Mouse (Mus musculus) liver (tissue): ENCODE data around the gene Zfp865.
"Not testable (repeated sequence)": the region's sequence is repeated elsewhere in the genome, so short reads cannot be mapped to it uniquely, and the experiment has no call there.

Experiments used
- DNase-seq: peaks from one replicate; pipeline ENCODE4 v3.0.0-alpha.2; 2020; ENCODE audit warnings: mixed read lengths

Zfp865 gene

DNA sequence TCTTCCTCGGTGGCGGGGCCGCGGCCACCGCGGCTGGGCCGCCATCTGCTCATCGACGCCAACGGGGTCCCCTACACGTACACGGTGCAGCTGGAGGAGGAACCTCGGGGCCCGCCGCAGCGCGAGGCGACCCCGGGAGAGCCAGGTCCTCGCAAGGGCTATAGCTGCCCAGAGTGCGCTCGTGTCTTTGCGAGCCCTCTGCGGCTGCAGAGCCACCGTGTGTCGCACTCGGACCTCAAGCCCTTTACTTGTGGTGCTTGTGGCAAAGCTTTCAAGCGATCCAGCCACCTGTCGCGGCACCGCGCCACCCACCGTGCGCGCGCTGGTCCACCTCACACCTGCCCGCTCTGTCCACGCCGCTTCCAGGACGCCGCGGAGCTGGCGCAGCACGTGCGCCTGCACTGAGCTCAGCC is 32.8 kb downstream of the Zfp865 start:
- no peak for DNase-seq

DNA sequence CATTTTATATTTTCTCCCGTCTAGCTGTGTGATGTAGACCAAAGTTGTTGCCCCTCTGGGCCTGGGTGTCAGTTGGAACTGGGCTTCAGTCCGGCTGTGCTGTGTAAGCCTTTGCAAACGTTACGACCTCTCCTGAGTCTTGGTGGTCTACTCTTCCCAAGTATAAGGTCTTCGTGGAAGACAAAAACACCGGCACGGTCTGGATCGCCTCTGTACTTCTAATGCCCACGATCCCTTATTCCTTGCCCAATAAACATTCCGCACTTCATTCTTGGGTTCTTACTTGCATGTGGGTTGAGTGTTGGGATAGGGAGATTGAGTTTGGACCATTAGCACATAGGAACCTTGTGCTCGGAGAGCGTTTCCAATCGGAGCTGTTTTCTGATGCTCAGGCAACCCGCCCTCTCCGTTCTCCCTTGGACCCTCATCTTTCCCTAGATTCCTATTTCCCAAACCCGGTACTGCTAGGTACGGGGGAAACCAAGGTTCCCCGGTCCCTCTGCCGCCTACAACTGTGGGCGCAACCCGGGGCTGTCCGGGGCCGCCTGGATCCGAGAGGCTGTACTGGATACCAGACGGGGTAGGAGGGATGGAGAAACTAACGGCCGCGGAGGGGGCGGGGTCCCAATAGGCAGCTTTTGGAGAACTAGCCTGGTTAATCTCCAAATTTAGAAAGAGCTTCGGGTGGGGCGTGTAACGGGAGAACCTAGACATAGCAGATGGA is 33.4 kb downstream of the Zfp865 start:
- DNase-seq: no peak

DNA sequence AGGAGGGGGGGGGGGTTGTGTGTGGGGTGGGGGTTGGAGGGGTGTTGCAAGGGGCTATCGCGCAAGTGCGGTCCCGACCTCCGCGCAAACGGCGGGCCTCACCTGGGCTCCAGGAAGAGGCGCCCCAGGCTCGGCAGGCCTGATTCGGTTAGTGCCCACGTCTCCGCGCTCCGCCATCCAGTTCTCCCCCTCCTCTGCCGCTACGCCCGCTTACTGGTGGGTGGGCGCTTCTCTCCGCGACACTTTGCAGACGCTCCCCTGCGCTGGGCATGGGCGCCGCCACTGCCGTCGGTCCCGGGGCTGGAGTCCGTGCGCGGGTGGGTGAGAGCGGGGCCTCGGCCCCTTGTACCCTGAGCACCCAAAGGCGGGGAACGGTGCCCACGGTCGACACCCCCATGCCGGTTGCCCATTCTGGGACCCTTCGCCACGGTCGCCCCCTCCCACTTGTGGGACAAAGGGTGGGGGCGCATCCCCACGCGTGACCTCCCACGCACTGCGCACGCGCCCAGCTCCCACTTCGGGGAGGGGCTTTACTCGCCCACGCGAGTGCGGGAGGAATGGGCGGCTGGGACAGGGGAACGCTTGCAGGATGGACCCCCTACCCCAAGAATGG is 36.6 kb downstream of the Zfp865 start:
- peak; percentile 26 for DNase-seq

DNA sequence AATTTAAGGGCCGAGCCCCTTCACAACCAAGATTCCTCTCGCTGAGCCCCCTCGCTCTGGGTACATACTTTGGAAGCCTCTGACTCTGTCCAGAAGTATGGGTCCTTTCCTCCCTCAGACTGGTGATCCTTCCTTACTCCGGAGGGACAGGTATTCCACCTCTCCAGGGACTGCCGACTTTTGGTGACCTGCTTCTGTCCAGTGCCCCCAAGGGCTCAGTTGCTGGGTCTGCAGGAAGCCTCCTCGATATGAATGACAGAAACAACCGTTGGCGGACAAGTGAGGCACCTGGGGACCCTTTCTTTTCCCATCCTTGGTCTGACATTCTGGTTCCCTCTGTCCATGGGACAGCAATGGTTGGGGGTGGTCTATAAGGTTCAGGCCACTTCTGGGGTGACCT is 37.2 kb downstream of the Zfp865 start:
- DNase-seq: no peak

DNA sequence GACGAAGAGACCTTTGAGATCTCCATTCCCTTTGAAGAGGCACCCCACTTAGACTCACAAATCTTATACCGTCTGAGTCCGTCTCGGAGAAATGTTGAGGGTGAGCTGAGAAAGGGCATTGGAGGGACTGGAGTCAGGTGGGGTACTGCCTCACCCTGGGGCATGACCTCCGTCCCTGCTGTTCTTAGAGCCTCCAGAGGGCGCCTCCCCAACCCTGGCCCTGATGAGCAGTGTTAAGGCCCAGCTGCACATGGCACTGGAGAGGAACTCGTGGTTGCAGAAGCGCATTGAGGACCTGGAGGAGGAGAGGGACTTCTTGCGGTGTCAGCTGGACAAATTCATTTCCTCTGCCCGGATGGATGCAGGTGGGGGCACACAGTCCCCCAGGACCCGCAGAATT is 37.6 kb downstream of the Zfp865 start:
- DNase-seq: peak; percentile 32

DNA sequence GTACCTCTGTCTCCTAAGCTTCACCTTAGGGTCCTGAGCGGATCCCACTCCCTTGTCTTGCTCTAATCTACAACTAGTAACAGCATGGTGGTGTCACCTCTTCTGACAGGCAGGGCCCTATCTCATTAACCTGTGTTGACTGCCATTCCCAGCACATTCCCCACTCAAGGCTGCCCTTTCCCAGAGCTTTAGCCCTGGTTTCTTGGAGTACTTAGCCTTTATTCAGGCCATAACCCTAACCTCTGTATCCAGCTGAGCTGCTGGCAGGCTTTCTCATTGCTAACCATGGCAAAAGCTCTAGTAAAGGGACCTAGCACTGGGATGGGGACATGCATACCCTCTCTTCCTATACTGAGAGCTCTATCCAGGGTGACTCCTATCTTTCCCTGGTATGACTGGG is 38.5 kb downstream of the Zfp865 start:
- DNase-seq: no peak

DNA sequence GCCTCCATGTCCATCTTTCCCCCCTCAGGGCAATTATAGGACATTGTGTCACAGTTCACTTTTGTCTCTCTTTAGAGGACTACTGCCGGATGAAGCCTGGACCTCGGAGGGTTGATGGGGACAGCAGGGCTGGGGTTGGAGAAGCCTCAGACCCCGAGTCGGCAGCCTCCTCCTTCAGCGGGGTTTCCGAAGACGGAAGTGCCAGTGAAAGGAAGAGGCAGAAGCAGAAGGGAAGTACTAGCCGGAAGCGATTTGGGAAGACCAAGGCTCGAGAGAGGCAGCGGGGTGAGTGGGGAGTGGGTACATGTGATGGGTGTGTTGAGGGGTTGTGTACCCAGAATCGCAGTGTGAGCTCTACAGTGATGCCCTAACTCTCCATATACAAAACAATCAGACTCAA is 39.2 kb downstream of the Zfp865 start:
- DNase-seq: no peak

DNA sequence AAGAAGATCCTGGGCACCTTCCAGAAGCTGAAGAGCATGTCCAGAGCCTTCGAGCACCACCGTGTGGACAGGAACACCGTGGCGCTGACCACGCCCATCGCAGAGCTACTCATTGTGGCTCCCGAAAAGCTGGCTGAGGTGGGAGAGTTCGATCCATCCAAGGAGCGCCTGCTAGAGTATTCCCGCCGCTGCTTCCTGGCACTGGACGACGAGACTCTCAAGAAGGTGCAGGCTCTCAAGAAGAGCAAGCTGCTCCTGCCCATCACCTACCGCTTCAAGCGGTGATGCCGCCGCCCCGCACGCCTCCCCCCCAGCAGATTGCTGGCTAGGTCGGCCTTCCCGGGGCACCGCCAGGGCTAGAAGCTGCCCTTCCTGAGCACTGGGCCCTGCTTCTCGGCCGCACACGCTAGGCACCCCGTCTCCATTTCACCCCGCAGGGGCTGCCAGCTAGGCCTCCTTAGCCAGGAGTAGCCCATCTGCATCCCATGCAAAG is 40.1 kb downstream of the Zfp865 start:
- DNase-seq: peak; percentile 88

DNA sequence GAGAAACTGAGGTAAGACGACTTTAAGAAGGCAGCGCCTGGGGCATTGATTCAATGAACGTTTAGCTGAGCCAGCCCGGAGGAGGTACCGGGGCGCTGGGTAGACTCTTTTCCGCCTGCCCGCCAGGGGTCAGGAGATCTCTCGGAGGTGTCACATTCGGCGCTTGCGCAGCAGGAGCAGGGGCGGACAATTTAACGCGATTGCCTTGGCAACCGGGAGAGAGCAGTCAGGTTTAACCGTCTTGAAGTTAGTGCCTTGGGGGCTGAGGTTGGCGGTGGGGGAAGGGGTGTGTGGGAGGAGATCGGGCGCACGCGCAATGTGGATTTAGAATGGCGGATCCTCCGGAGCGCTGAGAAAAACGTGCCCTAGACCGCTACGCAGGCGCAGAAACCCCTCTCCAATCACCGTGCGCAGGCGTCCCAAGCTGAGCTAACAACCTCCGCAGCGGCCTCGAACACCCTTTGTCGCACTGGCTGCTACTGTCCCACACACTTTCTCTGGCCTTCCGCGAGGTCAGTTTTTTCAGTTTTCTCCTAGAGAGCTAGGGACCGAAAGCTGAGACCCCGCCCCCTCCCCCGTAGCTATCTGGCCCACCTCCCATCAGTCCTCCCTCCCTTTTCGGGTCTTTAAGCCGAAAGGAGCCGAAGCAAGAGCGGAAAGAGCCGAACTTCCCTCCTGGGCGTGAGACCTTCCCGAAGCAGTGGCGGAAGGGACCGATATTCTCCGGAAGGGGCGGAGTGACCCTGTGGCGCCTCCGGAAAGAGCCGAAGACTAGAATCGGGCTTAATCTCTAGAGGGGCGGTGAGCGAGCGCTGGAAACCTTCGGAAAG is 41.0 kb downstream of the Zfp865 start:
- peak; percentile 96 for DNase-seq

DNA sequence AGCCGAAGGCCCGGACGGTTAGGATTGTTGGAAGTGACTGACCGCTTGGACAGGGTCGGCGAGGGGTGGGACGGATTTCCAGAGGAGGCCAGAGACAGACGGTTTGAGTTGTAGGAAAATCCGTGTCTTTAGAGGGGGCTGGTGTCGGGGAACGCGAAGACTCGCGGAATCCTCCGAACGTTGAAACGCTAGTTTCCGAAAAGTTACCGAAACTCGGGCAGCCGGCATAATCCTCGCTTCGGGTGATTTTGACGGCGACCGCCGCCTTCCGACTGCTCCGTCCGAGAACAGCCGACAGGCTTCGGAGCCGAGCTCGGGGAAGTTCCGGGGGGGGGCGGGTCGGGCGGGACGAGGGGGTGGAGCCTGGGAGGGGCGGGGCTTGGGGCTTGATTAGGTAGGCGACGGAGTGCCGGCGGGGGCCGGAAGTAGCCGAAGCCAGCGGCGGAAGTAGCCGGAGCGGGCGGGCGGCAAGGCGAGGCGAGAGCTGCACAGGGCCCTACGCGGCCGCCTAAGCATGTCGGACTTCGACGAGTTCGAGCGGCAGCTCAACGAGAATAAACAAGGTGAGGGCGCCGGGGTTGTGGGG is 41.7 kb downstream of the Zfp865 start, which contains the start of gene U2af2:
Gene U2af2 (plus strand): TSS at position 370 of the 586 bp plus-strand sequence.
- DNase-seq: peak; percentile 97

DNA sequence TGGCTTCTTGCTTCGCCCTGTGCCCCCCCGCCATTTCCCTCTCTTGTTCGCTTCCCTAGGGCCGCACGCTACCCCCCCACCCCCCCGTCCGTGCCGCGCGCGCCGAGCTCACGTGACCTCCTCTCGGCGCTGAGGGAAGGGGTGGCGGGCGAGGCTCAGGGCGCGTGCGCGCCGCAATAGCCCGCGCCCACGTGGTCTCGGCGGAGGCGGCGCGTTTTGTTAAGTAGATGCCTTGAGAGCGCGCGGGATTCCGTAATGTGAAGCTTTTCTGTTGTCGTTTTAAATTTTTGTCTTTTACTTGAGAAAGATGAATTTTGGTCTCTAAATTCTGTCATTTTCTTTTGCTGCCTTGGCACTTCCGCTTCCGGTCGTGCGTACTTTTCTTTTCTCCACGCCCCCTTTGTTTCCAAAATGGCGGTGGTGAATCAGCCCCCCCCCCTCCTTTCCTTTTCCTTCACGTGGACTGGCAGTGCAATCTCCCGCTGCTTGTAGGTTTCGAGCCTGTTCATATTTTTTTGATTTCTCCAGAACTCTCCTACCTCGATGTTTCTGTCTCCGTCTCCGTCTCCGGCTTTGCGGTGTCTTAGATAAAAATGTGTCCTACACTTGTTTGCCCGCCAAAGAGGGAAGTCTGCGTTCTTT is 42.3 kb downstream of the Zfp865 start:
- peak; percentile 80 for DNase-seq

DNA sequence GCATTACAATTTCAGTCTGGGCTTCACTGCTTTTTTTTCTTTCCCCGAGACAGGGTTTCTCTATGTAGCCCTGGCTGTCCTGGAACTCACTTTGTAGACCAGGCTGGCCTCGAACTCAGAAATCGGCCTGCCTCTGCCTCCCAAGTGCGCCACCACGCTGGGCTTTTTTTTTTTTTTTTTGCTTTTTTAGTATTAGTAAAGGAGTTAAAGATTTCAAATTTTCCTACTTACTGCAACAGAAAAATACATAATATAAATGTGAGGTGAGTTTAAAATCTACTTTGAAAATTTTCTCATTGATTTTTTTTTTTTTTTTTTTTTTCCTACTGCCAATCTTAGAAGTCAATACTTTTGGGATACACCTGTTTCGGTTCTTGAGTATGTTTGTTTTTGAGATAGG is 44.7 kb downstream of the Zfp865 start:
- DNase-seq: no peak

DNA sequence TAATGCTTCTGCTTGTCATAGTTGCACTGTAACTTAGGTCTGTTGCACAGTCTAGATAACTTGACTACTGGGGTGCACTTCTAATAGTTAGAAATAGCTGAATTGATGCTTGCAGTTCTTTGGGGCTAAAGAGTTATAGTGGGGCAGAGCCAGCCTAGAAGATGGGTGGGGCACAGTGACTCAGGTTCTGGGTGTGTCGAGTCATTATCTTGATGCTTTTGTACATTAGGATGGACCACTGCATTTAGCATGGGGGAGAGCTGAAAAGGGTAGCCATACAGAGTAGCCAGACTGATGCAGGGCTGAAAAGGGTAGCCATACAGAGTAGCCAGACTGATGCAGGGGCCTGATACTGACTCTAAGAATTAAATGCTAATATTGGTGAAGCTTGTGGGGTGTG is 53.4 kb downstream of the Zfp865 start:
- peak; percentile 65 for DNase-seq

DNA sequence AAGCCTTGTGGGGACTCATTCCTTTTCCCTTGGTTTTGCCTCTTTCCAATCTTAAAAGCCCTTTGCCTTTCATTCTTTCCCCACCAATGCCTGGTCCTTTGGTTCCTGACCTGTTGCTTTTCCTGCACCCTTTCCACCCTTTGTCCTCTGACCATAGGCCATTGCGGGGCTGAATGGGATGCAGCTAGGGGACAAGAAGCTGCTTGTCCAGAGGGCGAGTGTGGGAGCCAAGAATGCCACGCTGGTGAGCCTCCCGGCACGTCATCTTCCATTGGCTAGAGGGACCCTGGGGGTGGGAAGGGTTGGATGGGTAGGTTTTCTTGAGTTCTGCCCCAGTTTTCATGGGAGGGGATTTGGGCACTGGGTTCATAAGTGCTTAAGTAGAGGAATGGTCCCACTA is 54.8 kb downstream of the Zfp865 start:
- no peak for DNase-seq

DNA sequence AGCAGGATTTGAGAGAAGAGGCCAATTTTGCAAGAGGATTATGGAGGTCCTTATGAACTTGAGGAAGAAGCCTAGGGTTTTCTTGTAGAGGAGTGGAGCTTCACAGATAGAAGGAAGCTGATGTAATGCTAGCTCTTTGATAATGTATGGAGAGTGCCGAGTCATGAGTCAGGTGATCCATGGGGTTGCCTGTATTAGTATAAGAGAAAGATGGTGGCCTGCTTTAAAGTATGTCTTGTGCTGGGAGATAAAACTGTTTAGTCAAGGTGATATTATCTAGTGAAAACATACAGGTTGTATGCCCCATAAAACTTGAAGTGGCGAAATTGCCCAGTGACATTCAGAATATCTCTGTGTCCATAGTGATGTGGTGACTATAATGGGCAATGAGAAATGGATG is 56.8 kb downstream of the Zfp865 start:
- no peak for DNase-seq

DNA sequence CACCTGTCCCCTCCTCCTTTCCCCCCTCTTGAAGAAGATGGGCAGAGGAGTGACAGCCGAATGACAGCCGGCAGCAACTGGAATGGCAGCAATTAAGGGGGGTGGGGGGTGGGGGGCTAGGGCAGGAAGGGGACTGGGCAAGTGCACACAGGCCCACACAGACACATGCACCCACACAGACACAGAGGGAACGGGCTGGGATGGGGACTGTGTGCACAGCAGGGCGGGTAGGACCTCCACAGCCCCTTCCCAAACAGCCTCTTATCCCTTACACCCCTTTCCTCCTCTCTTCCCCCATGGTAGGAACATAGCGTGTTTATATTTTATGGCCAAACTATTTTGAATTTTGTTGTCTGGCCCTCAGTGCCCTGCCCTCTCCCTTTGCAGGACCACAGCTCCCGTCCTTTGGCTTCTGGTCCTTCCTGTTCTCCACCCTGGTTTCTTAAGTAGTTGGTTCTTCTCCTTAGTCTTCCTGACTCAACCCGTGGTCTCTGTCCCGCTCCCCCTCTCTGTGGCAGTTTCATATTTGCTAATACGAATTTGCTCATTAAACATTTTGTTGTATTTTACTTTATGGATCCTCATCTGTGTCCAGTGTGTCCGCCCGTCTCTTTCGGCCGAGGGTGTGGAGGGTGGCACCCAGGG is 59.3 kb downstream of the Zfp865 start:
- not testable (repeated sequence) for DNase-seq

DNA sequence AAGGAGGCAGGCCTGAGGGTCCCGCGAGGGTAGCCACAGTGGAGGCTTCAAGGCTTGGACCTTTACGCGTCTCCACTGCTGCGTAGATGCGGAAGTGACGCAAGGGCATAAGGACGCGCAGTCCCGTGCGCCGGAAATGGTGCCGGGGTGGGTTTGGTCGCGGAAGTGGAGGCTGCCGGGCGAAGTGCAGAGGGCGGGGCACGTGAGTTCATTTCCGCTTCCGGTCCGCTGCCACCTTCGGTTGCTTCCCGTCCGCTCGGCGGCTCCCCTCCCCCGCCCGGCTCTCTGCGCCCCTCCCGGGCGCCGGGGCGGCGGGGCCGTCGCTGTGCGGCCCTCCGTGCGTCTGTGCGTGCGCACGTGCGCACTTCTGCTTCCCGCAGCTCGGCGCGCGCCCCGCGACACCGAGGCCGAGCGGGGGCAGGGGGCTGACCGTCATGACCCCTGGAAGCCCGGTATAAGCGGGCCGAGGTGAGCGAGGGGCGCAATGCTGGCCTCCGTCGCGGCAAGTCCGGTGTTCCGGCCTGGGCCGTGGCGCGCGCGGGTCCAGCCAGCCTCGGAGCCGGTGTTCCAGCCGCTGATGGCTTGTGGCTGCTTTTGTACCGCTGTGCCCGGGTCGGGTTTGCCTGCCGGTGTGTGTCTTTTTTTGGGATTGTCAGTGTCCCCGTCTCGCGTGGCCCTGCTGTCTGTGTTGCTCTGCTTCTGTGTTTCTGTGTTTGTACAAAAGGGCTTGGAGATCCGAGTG is 60.0 kb downstream of the Zfp865 start, which contains the start of gene Epn1:
Gene Epn1 (plus strand): TSS at position 226 of the 742 bp plus-strand sequence.
- DNase-seq: peak; percentile 95

DNA sequence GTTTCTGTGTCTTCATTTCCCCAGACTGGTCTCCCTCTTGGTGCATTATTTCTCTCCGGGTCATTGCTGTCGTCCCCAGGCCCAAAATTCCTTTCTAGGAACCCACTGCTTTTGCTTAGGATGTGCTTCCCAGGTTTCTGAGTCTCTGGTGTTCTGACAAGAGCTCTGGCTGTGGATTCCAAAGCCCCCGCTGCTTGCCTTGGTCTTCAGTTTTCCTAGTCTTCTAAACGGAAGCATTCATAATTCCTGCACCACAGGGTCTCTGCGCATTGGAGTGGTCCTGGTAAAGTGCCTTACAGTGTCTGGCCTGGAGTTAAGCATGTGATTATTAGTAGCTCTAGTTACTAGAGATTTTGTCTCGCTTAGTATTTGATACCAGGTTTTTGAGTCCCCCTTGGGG is 60.6 kb downstream of the Zfp865 start:
- no peak for DNase-seq

DNA sequence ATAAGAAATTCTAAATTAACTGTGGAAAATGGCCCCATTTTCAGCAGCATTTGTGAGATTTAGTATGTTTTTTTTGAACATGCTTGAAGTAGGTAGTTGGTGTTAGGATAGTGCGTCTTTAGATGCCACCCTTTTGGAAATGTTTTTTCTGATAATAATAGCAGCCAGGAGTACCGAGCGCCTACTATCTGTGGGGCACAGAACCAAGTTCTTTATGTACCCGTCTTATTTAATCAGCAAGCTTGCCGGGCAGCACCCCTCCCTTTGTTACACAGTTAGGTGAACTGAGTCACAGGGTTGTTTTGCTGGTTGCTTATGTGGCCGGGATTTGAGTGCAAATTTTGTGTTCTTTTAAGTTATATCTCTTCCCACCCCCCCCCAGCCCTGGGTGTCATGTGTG is 61.1 kb downstream of the Zfp865 start:
- DNase-seq: peak; percentile 76

DNA sequence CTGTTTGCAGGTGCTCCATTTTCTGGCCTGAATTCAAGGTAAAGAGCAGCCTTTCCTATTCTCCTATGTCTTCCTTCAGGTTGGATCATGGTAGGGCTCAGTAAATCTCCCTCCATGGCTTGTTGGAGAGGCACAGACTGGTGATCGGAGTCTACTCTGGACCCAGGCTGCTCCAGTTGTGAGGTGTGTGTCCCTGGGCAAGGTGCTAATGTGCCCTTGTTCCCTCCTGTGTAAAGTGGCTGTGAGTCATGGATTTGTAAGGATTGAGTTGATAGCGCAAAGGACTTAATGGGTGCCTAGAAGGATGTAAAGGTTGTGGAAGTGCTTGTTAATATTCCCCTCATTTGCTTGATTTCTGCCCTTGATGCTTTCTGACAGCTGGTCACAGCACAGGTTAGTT is 61.8 kb downstream of the Zfp865 start:
- DNase-seq: no peak
